Mouse (Mus musculus) forebrain, embryonic 14.5 days (tissue): ENCODE measurements around the gene Ablim1. TPM values are rescaled to one million over a fixed set of nuclear protein-coding genes. Genes with fewer than 3 reads are reported as not detected.
A peak's percentile ranks its signal among the peaks of the same experiment; 100 is the strongest.

Source experiments
- ATAC-seq: fragments of 200-750 bp; cut with Nextera tagmentation; 2 replicates; pipeline ENCODE4 v1.8.0; 2017; ENCODE audit warnings: mild to moderate bottlenecking, moderate library complexity
- DNase-seq: peaks from one replicate; pipeline ENCODE4 v3.0.0-alpha.2; 2015; ENCODE audit warnings: low spot score
- H3K27ac ChIP-seq: fragments of 300-500 bp; sonication (generic); 2 replicates; pipeline ENCODE4 v1.5.1; 2014; ENCODE audit warnings: low read depth, mild to moderate bottlenecking, control low read depth, low read length, moderate library complexity
- H3K27me3 ChIP-seq: fragments of 300-500 bp; sonication (generic); replicated peaks from 2 replicates; pipeline ENCODE4 v1.6.1; 2014; ENCODE audit warnings: low read length, control low read depth, mixed read lengths; ENCODE audit not compliant: control insufficient read depth, insufficient read depth
- H3K36me3 ChIP-seq: fragments of 300-500 bp; sonication (generic); 2 replicates; pipeline ENCODE4 v1.6.1; 2014; ENCODE audit warnings: low read length, control low read depth; ENCODE audit not compliant: control insufficient read depth, insufficient read depth
- H3K4me1 ChIP-seq: fragments of 300-500 bp; sonication (generic); 2 replicates; pipeline ENCODE4 v1.6.1; 2014; ENCODE audit warnings: antibody characterized with exemption, low read length, control low read depth; ENCODE audit not compliant: control insufficient read depth, insufficient read depth
- H3K4me2 ChIP-seq: fragments of 300-500 bp; sonication (generic); 2 replicates; pipeline ENCODE4 v1.6.1; 2014; ENCODE audit warnings: mild to moderate bottlenecking, control low read depth, low read length
- H3K4me3 ChIP-seq: fragments of 300-500 bp; sonication (generic); 2 replicates; pipeline ENCODE4 v1.5.1; 2014; ENCODE audit warnings: low read depth, low read length, control low read depth
- H3K9ac ChIP-seq: fragments of 300-500 bp; sonication (generic); 2 replicates; pipeline ENCODE4 v1.6.1; 2014; ENCODE audit warnings: mild to moderate bottlenecking, low read length, control low read depth, moderate library complexity
- H3K9me3 ChIP-seq: fragments of 300-500 bp; sonication (generic); replicated peaks from 2 replicates; pipeline ENCODE4 v1.6.1; 2016; ENCODE audit warnings: low read length, control low read depth, mixed read lengths; ENCODE audit not compliant: control insufficient read depth
- WGBS: fragments of 180-500 bp; shearing (Covaris S2); extraction: QIAGEN DNeasy Blood & Tissue Kit; methylation state at CpG from one replicate; pipeline ENCODE4 v1.1.7; 2014; 5-methylcytosine and 5-hydroxymethylcytosine counted together
- polyA plus RNA-seq: library from polyadenylated mRNA; unstranded; fragments of >200 nt; fragmentation: Nextera tagmentation; extraction: Ambion mirVana; gene quantifications from 2 replicates; pipeline ENCODE4 v1.2.1, GENCODE M21; 2014

The Ablim1 gene
- polyA plus RNA-seq, 1 experiment from 2014 or later, result 24.0 TPM

GRCm38 (mm10) chr19:57049592-57050090 is 265.1 kb downstream of the Ablim1 start:
- Histone ChIP-seq H3K9ac (no peak overlapping the region), H3K27ac (no peak overlapping the region), H3K4me2 (0 out of 2 replicates have a peak overlapping the region, but pooled peaks have one; percentile 9), H3K36me3 (no peaks in the 10 kb centered on the region), H3K9me3 (no peaks in the 10 kb centered on the region), H3K4me3 (no peak overlapping the region), H3K4me1 (peaks cover 7% of the 10 kb centered on the region; the same call in 1 of the 2 replicates), H3K27me3 (no peaks in the 10 kb centered on the region)
- DNase-seq (peak; percentile 30), ATAC-seq (no peak)
- 23% methylated on average over 16 of the region's 16 CpGs for WGBS

GRCm38 (mm10) chr19:57047671-57048320 is 266.9 kb downstream of the Ablim1 start:
- Histone ChIP-seq H3K27me3 (no peaks in the 10 kb centered on the region), H3K9ac (no peak overlapping the region), H3K4me3 (no peak overlapping the region), H3K27ac (no peak overlapping the region), H3K4me1 (peaks cover 7% of the 10 kb centered on the region; the same call in 1 of the 2 replicates), H3K9me3 (no peaks in the 10 kb centered on the region), H3K36me3 (no peaks in the 10 kb centered on the region), H3K4me2 (no peak overlapping the region)
- WGBS, result 80% methylated on average over 9 of the region's 9 CpGs
- DNase-seq (no peak), ATAC-seq (no peak)

- Histone ChIP-seq H3K9me3 (no peaks in the 10 kb centered on the region), H3K27me3 (no peaks in the 10 kb centered on the region), H3K9ac (no peak overlapping the region), H3K27ac (no peak overlapping the region), H3K4me3 (no peak overlapping the region), H3K36me3 (0 out of 2 replicates have a peak, but pooled peaks cover 3% of the 10 kb centered on the region), H3K4me1 (no peaks in the 10 kb centered on the region), H3K4me2 (no peak overlapping the region)
- DNase-seq, result peak; percentile 64
- ATAC-seq, result no peak
- 64% methylated on average over 6 of the region's 6 CpGs for WGBS
These were observed 275.5 kb downstream of the Ablim1 start for GRCm38 (mm10) chr19:57039258-57039657.

GRCm38 (mm10) chr19:57036860-57037259 is 277.9 kb downstream of the Ablim1 start:
- H3K9ac ChIP-seq, result no peak overlapping the region
- H3K36me3 ChIP-seq, result no peaks in the 10 kb centered on the region
- H3K4me1 ChIP-seq, result no peaks in the 10 kb centered on the region
- no peaks in the 10 kb centered on the region for H3K9me3 ChIP-seq
- no peak overlapping the region for H3K27ac ChIP-seq
- H3K27me3 ChIP-seq, result no peaks in the 10 kb centered on the region
- H3K4me3 ChIP-seq, result no peak overlapping the region
- no peak for ATAC-seq
- DNase-seq, result no peak
- 93% methylated on average over 15 of the region's 15 CpGs for WGBS
- H3K4me2 ChIP-seq, result no peak overlapping the region

- no peak overlapping the region for H3K4me3 ChIP-seq
- no peaks in the 10 kb centered on the region for H3K27me3 ChIP-seq
- H3K36me3 ChIP-seq, result no peaks in the 10 kb centered on the region
- DNase-seq, result no peak
- no peak overlapping the region for H3K27ac ChIP-seq
- H3K4me1 ChIP-seq, result no peaks in the 10 kb centered on the region
- WGBS, result 80% methylated on average over 4 of the region's 4 CpGs
- ATAC-seq, result no peak
- H3K9ac ChIP-seq, result no peak overlapping the region
- H3K4me2 ChIP-seq, result no peak overlapping the region
- no peaks in the 10 kb centered on the region for H3K9me3 ChIP-seq
These were observed 283.1 kb downstream of the Ablim1 start for GRCm38 (mm10) chr19:57031582-57031981.

GRCm38 (mm10) chr19:57029461-57029860 is 285.3 kb downstream of the Ablim1 start:
- no peak for ATAC-seq
- H3K4me2 ChIP-seq, result no peak overlapping the region

GRCm38 (mm10) chr19:57028327-57029179 is 286.2 kb downstream of the Ablim1 start:
- no peak overlapping the region for H3K9ac ChIP-seq
- no peak for DNase-seq

More at GRCm38 (mm10) chr19:57029461-57029860, 285.3 kb downstream of the Ablim1 start:
- H3K36me3 ChIP-seq, result no peaks in the 10 kb centered on the region
- DNase-seq, result no peak
- H3K27ac ChIP-seq, result no peak overlapping the region
- no peaks in the 10 kb centered on the region for H3K4me1 ChIP-seq
- H3K9ac ChIP-seq, result no peak overlapping the region
- H3K9me3 ChIP-seq, result no peaks in the 10 kb centered on the region
- H3K27me3 ChIP-seq, result no peaks in the 10 kb centered on the region
- WGBS, result 96% methylated on average over 6 of the region's 6 CpGs
- no peak overlapping the region for H3K4me3 ChIP-seq

GRCm38 (mm10) chr19:57026501-57026900 is 288.2 kb downstream of the Ablim1 start:
- Histone ChIP-seq H3K4me1 (no peaks in the 10 kb centered on the region), H3K27ac (no peak overlapping the region), H3K9me3 (no peaks in the 10 kb centered on the region), H3K4me2 (no peak overlapping the region), H3K4me3 (no peak overlapping the region), H3K36me3 (no peaks in the 10 kb centered on the region), H3K27me3 (no peaks in the 10 kb centered on the region), H3K9ac (no peak overlapping the region)
- DNase-seq (no peak), ATAC-seq (no peak)
- WGBS, result 74% methylated on average over 4 of the region's 4 CpGs

More at GRCm38 (mm10) chr19:57028327-57029179, 286.2 kb downstream of the Ablim1 start:
- no peak for ATAC-seq
- Histone ChIP-seq H3K4me2 (no peak overlapping the region), H3K4me1 (no peaks in the 10 kb centered on the region), H3K27me3 (no peaks in the 10 kb centered on the region), H3K4me3 (no peak overlapping the region), H3K36me3 (no peaks in the 10 kb centered on the region), H3K9me3 (no peaks in the 10 kb centered on the region), H3K27ac (no peak overlapping the region)
- WGBS, result 31% methylated on average over 8 of the region's 8 CpGs
